Mouse (Mus musculus) C2C12 (cell line): ENCODE results near the gene Aak1.

Experiments used
- CEBPB ChIP-seq: IDR thresholded peaks from one replicate; pipeline ENCODE4 v1.6.1; 2011; ENCODE audit warnings: low read depth, mild to moderate bottlenecking, control low read depth, moderate library complexity
- CTCF ChIP-seq: IDR thresholded peaks from one replicate; pipeline ENCODE4 v1.5.1; 2011; ENCODE audit not compliant: control insufficient read depth, insufficient read depth, insufficient read length
- MAX ChIP-seq: IDR thresholded peaks from one replicate; pipeline ENCODE4 v1.6.1; 2011; ENCODE audit warnings: mild to moderate bottlenecking, control low read depth
- MYOD1 ChIP-seq: IDR thresholded peaks from one replicate; pipeline ENCODE4 v1.6.1; 2011; ENCODE audit warnings: low read depth; ENCODE audit not compliant: control insufficient read depth, insufficient read length
- MYOG ChIP-seq: IDR thresholded peaks from one replicate; pipeline ENCODE4 v1.6.1; 2011; ENCODE audit not compliant: control insufficient read depth, insufficient read length; ENCODE audit errors: extremely low read depth
- USF1 ChIP-seq: IDR thresholded peaks from one replicate; pipeline ENCODE4 v1.6.1; 2011; ENCODE audit warnings: low read depth, mild to moderate bottlenecking, control low read depth, moderate library complexity

DNA sequence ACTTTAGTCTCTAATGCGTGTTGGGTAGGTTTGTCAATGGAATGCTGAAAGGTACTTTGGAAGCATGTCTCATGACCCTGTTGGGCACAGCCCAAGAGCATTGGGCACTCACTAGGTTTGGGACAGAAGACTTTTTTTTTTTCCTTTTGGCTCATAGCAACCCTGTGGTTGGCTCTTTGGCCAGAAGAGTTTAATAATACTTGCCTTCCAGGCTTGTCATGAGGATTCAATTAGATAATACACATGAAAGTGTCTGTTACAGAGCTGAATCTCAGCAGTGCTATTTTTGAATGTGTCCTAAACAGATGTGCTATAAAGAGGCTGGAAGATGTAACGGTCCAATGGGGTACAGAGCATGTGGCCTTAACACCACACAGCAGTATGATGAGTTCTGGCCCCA lies 56.2 kb downstream of the Aak1 start:
- TF ChIP-seq CTCF (no peak), MAX (no peak), MYOD1 (no peak), USF1 (no peak), CEBPB (no peak), MYOG (no peak)
